Mouse (Mus musculus) myocyte (in vitro differentiated cells): ENCODE data around the gene Msh6. TPM values are rescaled to one million over a fixed set of nuclear protein-coding genes. Genes with fewer than 3 reads are reported as not detected.

Experiments used
- H3K27me3 ChIP-seq: one replicate; pipeline ENCODE4 v1.6.1; 2011; ENCODE audit not compliant: control insufficient read depth, insufficient read depth, insufficient read length
- H3K36me3 ChIP-seq: one replicate; pipeline ENCODE4 v1.6.1; 2011; ENCODE audit not compliant: control insufficient read depth, insufficient read depth
- H3K4me2 ChIP-seq: one replicate; pipeline ENCODE4 v1.6.1; 2011; ENCODE audit warnings: low read depth, control low read depth
- H3K4me3 ChIP-seq: one replicate; pipeline ENCODE4 v1.5.1; 2011; ENCODE audit warnings: mild to moderate bottlenecking, control low read depth, moderate library complexity
- H3K79me2 ChIP-seq: one replicate; pipeline ENCODE4 v1.6.1; 2011; ENCODE audit not compliant: control insufficient read depth, insufficient read depth
- H3ac ChIP-seq: one replicate; pipeline ENCODE4 v1.6.1; 2011; ENCODE audit not compliant: control insufficient read depth, insufficient read length
- CEBPB ChIP-seq: IDR thresholded peaks from 2 replicates; pipeline ENCODE4 v1.6.1; 2011; ENCODE audit warnings: mild to moderate bottlenecking, moderate library complexity; ENCODE audit not compliant: poor library complexity, insufficient read depth, severe bottlenecking
- E2F4 ChIP-seq: IDR thresholded peaks from one replicate; pipeline ENCODE4 v1.6.1; 2011; ENCODE audit warnings: mild to moderate bottlenecking, control low read depth, moderate library complexity; ENCODE audit not compliant: insufficient read depth
- MAX ChIP-seq: IDR thresholded peaks from one replicate; pipeline ENCODE4 v1.6.1; 2011; ENCODE audit warnings: low read depth, mild to moderate bottlenecking, control low read depth
- MYOD1 ChIP-seq, 3 experiments: IDR thresholded peaks; one replicate each; pipeline ENCODE4 v1.6.1; 2011; ENCODE audit warnings: control low read depth in 2 of 3, low read depth in 2 of 3, mild to moderate bottlenecking in 2 of 3, moderate library complexity in 1 of 3; ENCODE audit not compliant: insufficient read length in 2 of 3, control insufficient read depth in 1 of 3
- MYOG ChIP-seq, 3 experiments: IDR thresholded peaks; one replicate each; pipeline ENCODE4 v1.6.1; 2011; ENCODE audit warnings: control low read depth in 2 of 3, low read depth in 2 of 3, mild to moderate bottlenecking in 2 of 3; ENCODE audit not compliant: insufficient read length in 2 of 3, control insufficient read depth in 1 of 3, insufficient read depth in 1 of 3
- POLR2A ChIP-seq: IDR thresholded peaks from one replicate; pipeline ENCODE4 v1.6.1; 2011; ENCODE audit warnings: low read depth, mild to moderate bottlenecking, control low read depth, moderate library complexity; ENCODE audit not compliant: insufficient read length
- POLR2AphosphoS2 ChIP-seq: IDR thresholded peaks from one replicate; pipeline ENCODE4 v1.6.1; 2011; ENCODE audit warnings: low read depth, control low read depth; ENCODE audit not compliant: insufficient read length
- REST ChIP-seq: IDR thresholded peaks from one replicate; pipeline ENCODE4 v1.6.1; 2011; ENCODE audit warnings: mild to moderate bottlenecking, control low read depth, moderate library complexity; ENCODE audit not compliant: insufficient read depth, insufficient read length
- SRF ChIP-seq: IDR thresholded peaks from one replicate; pipeline ENCODE4 v1.6.1; 2011; ENCODE audit warnings: low read depth; ENCODE audit not compliant: control insufficient read depth, insufficient read length
- TCF12 ChIP-seq: IDR thresholded peaks from one replicate; pipeline ENCODE4 v1.6.1; 2011; ENCODE audit warnings: mild to moderate bottlenecking, control low read depth; ENCODE audit not compliant: poor library complexity, insufficient read depth, severe bottlenecking
- TCF3 ChIP-seq: IDR thresholded peaks from one replicate; pipeline ENCODE4 v1.6.1; 2011; ENCODE audit warnings: low read depth, control low read depth; ENCODE audit not compliant: insufficient read length
- USF1 ChIP-seq: IDR thresholded peaks from one replicate; pipeline ENCODE4 v1.6.1; 2011; ENCODE audit warnings: low read depth, mild to moderate bottlenecking, control low read depth, moderate library complexity
- polyA plus RNA-seq: library from polyadenylated mRNA; unstranded; fragments of >200 nt; fragmentation: generic; extraction: Trizol; gene quantifications from one replicate; pipeline ENCODE4 v1.2.1, GENCODE M21; 2012; ENCODE audit warnings: missing spikeins

Msh6 gene
- polyA plus RNA-seq, 1 experiment, result 5.2 TPM

DNA sequence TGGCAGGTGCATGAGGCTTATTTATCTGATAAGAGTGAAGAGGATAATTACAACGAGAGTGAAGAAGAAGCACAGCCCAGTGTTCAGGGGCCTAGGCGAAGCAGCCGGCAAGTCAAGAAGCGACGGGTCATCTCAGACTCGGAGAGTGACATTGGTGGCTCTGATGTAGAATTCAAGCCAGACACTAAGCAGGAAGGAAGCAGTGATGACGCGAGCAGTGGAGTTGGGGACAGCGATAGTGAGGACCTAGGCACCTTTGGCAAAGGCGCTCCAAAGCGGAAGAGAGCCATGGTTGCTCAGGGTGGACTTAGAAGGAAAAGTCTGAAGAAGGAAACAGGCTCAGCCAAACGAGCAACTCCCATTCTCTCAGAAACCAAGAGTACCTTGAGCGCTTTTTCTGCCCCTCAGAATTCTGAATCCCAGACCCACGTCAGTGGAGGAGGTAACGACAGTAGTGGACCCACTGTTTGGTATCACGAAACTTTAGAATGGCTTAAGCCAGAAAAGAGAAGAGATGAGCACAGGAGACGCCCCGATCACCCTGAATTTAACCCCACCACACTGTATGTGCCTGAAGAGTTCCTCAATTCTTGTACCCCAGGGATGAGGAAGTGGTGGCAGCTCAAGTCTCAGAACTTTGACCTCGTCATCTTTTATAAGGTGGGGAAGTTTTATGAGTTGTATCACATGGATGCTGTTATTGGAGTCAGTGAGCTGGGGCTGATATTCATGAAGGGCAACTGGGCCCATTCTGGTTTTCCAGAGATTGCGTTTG is 9.8 kb downstream of the Msh6 start:
- no peak for TF ChIP-seq TCF3
- no peak for TF ChIP-seq POLR2AphosphoS2
- no peak for TF ChIP-seq POLR2A
- TF ChIP-seq REST, result no peak
- TF ChIP-seq E2F4, result no peak
- no peak for TF ChIP-seq MAX
- no peak for TF ChIP-seq USF1
- no peak overlapping the region for H3K4me3 ChIP-seq
- no peaks in the 10 kb centered on the region for H3K27me3 ChIP-seq
- H3K79me2 ChIP-seq, result no peaks in the 10 kb centered on the region
- no peak overlapping the region for H3K4me2 ChIP-seq
- H3ac ChIP-seq, result no peak overlapping the region
- H3K36me3 ChIP-seq, result peaks cover 61% of the 10 kb centered on the region

DNA sequence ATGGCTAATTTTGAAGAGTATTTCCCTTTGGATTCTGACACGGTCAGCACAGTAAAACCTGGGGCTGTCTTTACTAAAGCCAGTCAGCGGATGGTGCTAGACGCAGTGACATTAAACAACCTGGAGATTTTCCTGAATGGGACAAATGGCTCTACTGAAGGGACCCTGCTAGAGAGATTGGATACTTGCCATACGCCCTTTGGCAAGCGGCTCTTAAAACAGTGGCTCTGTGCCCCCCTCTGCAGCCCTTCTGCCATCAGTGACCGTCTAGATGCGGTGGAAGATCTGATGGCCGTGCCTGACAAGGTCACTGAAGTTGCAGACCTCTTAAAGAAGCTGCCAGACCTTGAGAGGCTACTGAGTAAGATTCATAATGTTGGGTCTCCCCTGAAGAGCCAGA is 11.1 kb downstream of the Msh6 start:
- no peaks in the 10 kb centered on the region for H3K27me3 ChIP-seq
- H3ac ChIP-seq, result no peak overlapping the region
- TF ChIP-seq USF1, result no peak
- H3K4me2 ChIP-seq, result no peak overlapping the region
- H3K79me2 ChIP-seq, result no peaks in the 10 kb centered on the region
- no peak overlapping the region for H3K4me3 ChIP-seq
- H3K36me3 ChIP-seq, result peaks cover 59% of the 10 kb centered on the region

DNA sequence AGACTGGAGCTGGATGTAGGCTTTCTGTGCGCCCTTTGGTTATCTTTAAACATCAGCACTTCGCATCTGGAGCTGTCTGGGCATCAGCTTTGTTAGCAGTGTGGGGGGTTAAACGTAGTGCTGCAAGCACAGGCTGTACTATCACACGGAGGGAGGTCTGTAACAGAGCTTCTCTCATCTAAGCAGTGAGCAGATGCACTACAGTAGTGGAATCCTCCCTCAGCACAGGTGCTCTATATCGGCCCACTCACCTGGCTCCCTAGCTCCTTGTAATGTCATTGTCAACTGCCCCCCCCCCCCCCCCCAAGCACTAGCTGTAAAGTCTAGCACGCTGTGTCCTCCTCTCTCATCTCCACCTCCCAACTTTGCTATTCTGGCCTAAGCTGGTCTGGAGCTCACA is 12.6 kb downstream of the Msh6 start:
- H3K4me3 ChIP-seq, result no peak overlapping the region
- peaks cover 61% of the 10 kb centered on the region for H3K36me3 ChIP-seq
- no peaks in the 10 kb centered on the region for H3K79me2 ChIP-seq
- TF ChIP-seq POLR2A, result no peak
- TF ChIP-seq POLR2AphosphoS2, result peak; percentile 18
- no peak overlapping the region for H3ac ChIP-seq
- H3K27me3 ChIP-seq, result no peaks in the 10 kb centered on the region
- no peak overlapping the region for H3K4me2 ChIP-seq

DNA sequence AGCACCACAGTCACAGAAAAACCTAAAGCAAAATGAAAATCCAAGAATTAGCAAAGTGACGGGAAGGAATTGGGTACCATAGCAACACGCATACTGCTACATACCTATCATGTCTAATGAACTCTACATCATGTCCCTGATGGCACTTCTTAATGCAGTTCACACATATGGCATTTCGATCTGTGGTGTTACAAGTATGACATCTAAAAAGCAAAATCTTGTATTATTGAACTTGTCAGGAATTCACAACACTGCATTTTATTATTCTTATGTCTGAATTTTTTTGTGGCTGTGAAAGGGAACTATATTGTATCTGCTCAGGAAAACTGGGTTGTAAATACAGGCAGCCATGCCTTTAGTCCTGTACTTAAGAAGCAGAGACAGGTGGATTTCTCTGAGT is 17.3 kb downstream of the Msh6 start:
- Histone ChIP-seq H3K27me3 (no peaks in the 10 kb centered on the region), H3K4me3 (no peak overlapping the region), H3K4me2 (no peak overlapping the region), H3K79me2 (no peaks in the 10 kb centered on the region), H3ac (no peak overlapping the region), H3K36me3 (peaks cover 74% of the 10 kb centered on the region)
- no peak for TF ChIP-seq E2F4
- TF ChIP-seq TCF3, result no peak
- no peak for TF ChIP-seq POLR2AphosphoS2
- TF ChIP-seq SRF, result no peak
- no peak for TF ChIP-seq MAX
- no peak for TF ChIP-seq REST
- TF ChIP-seq CEBPB, result no peak
- no peak for TF ChIP-seq USF1
- TF ChIP-seq MYOG (IDR thresholded peaks at IDR 0.05; ENCODE audit: control insufficient read depth in 1 of 3, insufficient read depth in 1 of 3, insufficient read length in 2 of 3, low read depth in 2 of 3), result no peak
- TF ChIP-seq TCF12, result no peak
- TF ChIP-seq POLR2A, result no peak
- no peak for TF ChIP-seq MYOD1 (IDR thresholded peaks at IDR 0.05; ENCODE audit: control insufficient read depth in 1 of 3, insufficient read length in 2 of 3, low read depth in 2 of 3)

GRCm38 (mm10) chr17:87993338-87993737 is 18.5 kb downstream of the Msh6 start:
- Histone ChIP-seq H3ac (no peak overlapping the region), H3K4me3 (no peak overlapping the region), H3K27me3 (no peaks in the 10 kb centered on the region), H3K36me3 (peaks cover 74% of the 10 kb centered on the region), H3K4me2 (no peak overlapping the region), H3K79me2 (no peaks in the 10 kb centered on the region)
- no peak for TF ChIP-seq POLR2A
- no peak for TF ChIP-seq CEBPB
- TF ChIP-seq USF1, result no peak
- no peak for TF ChIP-seq TCF12
- no peak for TF ChIP-seq MYOG (IDR thresholded peaks at IDR 0.05; ENCODE audit: control insufficient read depth in 1 of 3, insufficient read depth in 1 of 3, insufficient read length in 2 of 3, low read depth in 2 of 3)
- TF ChIP-seq MAX, result no peak
- no peak for TF ChIP-seq E2F4
- TF ChIP-seq MYOD1 (IDR thresholded peaks at IDR 0.05; ENCODE audit: control insufficient read depth in 1 of 3, insufficient read length in 2 of 3, low read depth in 2 of 3), result no peak
- no peak for TF ChIP-seq POLR2AphosphoS2
- TF ChIP-seq TCF3, result no peak
- TF ChIP-seq REST, result no peak
- TF ChIP-seq SRF, result no peak

GRCm38 (mm10) chr17:87997808-87998207 is 22.9 kb downstream of the Msh6 start:
- no peak overlapping the region for H3K4me2 ChIP-seq

More at GRCm38 (mm10) chr17:87997808-87998207, 22.9 kb downstream of the Msh6 start:
- Histone ChIP-seq H3K36me3 (peaks cover 80% of the 10 kb centered on the region), H3K4me3 (no peak overlapping the region), H3K79me2 (no peaks in the 10 kb centered on the region), H3K27me3 (no peaks in the 10 kb centered on the region), H3ac (no peak overlapping the region)
- TF ChIP-seq SRF (no peak), E2F4 (no peak), MAX (no peak), TCF12 (no peak), CEBPB (no peak), POLR2AphosphoS2 (no peak), USF1 (no peak), REST (no peak), POLR2A (no peak), MYOD1 (IDR thresholded peaks at IDR 0.05; ENCODE audit: control insufficient read depth in 1 of 3, insufficient read length in 2 of 3, low read depth in 2 of 3) (no peak)
